Mouse (Mus musculus) heart, embryonic 16.5 days (tissue): ENCODE results near the gene Dlgap5. TPM values are rescaled to one million over a fixed set of nuclear protein-coding genes. Genes with fewer than 3 reads are reported as not detected.

ENCODE experiments used
- ATAC-seq: fragments of 200-750 bp; cut with Nextera tagmentation; replicated peaks from 2 replicates; pipeline ENCODE4 v1.8.0; 2017; ENCODE audit warnings: moderate number of reproducible peaks; ENCODE audit not compliant: insufficient read depth, low FRiP score; ENCODE audit errors: extremely low read depth
- H3K27ac ChIP-seq: fragments of 300-500 bp; sonication (generic); 2 replicates; pipeline ENCODE4 v1.5.1; 2014; ENCODE audit warnings: mild to moderate bottlenecking, low read length, control low read depth, moderate library complexity
- H3K27me3 ChIP-seq: fragments of 300-500 bp; sonication (generic); 2 replicates; pipeline ENCODE4 v1.6.1; 2014; ENCODE audit warnings: low read length, mixed read lengths; ENCODE audit not compliant: control insufficient read depth, insufficient read depth
- H3K36me3 ChIP-seq: fragments of 300-500 bp; sonication (generic); 2 replicates; pipeline ENCODE4 v1.6.1; 2014; ENCODE audit not compliant: control insufficient read depth, insufficient read depth
- H3K4me1 ChIP-seq: fragments of 300-500 bp; sonication (generic); 2 replicates; pipeline ENCODE4 v1.6.1; 2014; ENCODE audit warnings: low read length, mixed read lengths; ENCODE audit not compliant: control insufficient read depth, insufficient read depth
- H3K4me2 ChIP-seq: fragments of 300-500 bp; sonication (generic); 2 replicates; pipeline ENCODE4 v1.6.1; 2014; ENCODE audit warnings: low read depth, mild to moderate bottlenecking, control low read depth, low read length
- H3K4me3 ChIP-seq: fragments of 300-500 bp; sonication (generic); 2 replicates; pipeline ENCODE4 v1.5.1; 2014; ENCODE audit warnings: mild to moderate bottlenecking, control low read depth, low read length
- H3K9ac ChIP-seq: fragments of 300-500 bp; sonication (generic); 2 replicates; pipeline ENCODE4 v1.6.1; 2014; ENCODE audit warnings: low read length, control low read depth
- H3K9me3 ChIP-seq: fragments of 300-500 bp; sonication (generic); replicated peaks from 2 replicates; pipeline ENCODE4 v1.6.1; 2016; ENCODE audit warnings: low read length; ENCODE audit not compliant: control insufficient read depth
- WGBS: fragments of 180-500 bp; shearing (Covaris S2); extraction: QIAGEN DNeasy Blood & Tissue Kit; methylation state at CpG from one replicate; pipeline ENCODE4 v1.1.7; 2014; 5-methylcytosine and 5-hydroxymethylcytosine counted together
- polyA plus RNA-seq: library from polyadenylated mRNA; unstranded; fragments of >200 nt; fragmentation: Nextera tagmentation; extraction: Ambion mirVana; gene quantifications from 2 replicates; pipeline ENCODE4 v1.2.1, GENCODE M21; 2015

The Dlgap5 gene
- polyA plus RNA-seq, 1 experiment from 2014 or later = 35.1 TPM

DNA sequence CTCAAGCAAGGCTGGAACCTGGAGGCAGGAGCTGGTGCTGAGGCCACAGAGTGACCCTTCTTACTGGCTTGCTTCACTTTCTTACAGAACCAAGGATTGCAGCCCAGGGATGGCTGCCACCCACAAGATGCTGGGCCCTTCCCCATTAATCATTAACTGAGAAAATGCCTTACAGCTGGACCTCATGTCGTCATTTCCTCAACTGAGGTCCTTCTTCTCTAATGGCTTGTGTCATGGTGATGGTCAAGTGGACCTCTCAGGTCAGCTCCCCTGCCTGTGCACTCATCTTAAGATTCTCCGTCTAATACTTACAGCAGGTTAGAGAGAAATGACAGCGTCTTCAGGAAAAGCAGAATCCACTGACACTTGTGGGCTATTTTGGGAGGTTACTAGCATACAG is 861 bp downstream of the Dlgap5 start:
- no peak for ATAC-seq
- H3K36me3 ChIP-seq = peaks cover 23% of the 10 kb centered on the region
- no peaks in the 10 kb centered on the region for H3K9me3 ChIP-seq
- peak overlapping the region; percentile 64 for H3K4me3 ChIP-seq
- H3K4me2 ChIP-seq = peak overlapping the region; percentile 69
- H3K27me3 ChIP-seq = no peaks in the 10 kb centered on the region
- 29% methylated on average over 3 of the region's 3 CpGs for WGBS
- peak overlapping the region; percentile 68 for H3K9ac ChIP-seq
- H3K4me1 ChIP-seq = peaks cover 11% of the 10 kb centered on the region
- no peak overlapping the region for H3K27ac ChIP-seq

DNA sequence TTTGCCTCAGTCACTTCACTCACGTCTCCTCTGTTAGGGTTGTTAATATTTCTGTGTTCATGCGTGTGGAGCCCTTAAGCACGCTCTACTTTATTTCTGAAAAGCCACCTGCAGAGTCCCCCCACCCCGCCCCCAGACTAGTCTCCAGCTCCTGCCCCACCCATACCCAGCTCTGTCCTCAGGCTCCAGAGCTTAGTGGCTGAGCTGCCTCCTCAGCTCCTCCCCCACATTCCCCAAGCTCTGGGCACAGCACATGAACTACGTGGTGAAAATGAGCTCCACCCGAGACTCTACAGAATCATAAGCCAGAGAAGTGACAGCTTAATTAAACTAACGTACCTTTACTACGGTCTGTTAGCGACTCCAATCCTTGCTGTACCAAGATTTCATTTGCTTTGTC is 12.2 kb downstream of the Dlgap5 start:
- Histone ChIP-seq H3K4me2 (no peak overlapping the region), H3K9ac (no peak overlapping the region), H3K4me1 (no peaks in the 10 kb centered on the region), H3K4me3 (no peak overlapping the region), H3K27me3 (no peaks in the 10 kb centered on the region), H3K9me3 (no peaks in the 10 kb centered on the region), H3K27ac (no peak overlapping the region), H3K36me3 (peaks cover 62% of the 10 kb centered on the region)
- 81% methylated on average over 9 of the region's 9 CpGs for WGBS
- no peak for ATAC-seq

DNA sequence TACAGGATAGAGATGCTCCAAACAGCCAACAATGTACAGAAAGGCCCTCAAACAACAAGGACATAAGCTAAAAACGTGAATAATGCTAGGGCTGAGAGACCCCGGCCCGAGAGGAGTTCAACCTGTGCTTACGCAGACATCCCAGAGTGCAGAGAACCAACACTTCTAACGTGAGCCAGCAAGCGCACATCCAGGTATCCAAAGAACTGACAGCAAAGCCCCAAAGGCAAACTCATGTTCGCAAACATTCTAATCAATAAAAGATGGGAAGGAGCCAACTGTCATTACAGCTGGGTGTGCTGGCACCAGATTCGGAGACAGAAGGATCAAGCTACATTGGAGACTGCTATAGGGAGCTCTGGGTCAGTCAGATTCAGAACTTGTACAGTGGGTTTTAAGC is 15.5 kb downstream of the Dlgap5 start:
- H3K27ac ChIP-seq = no peak overlapping the region
- no peak overlapping the region for H3K4me3 ChIP-seq
- no peaks in the 10 kb centered on the region for H3K9me3 ChIP-seq
- no peak for ATAC-seq
- WGBS = 93% methylated on average over 8 of the region's 8 CpGs
- no peaks in the 10 kb centered on the region for H3K4me1 ChIP-seq
- no peak overlapping the region for H3K9ac ChIP-seq
- no peak overlapping the region for H3K4me2 ChIP-seq
- H3K27me3 ChIP-seq = no peaks in the 10 kb centered on the region
- H3K36me3 ChIP-seq = peaks cover 59% of the 10 kb centered on the region

DNA sequence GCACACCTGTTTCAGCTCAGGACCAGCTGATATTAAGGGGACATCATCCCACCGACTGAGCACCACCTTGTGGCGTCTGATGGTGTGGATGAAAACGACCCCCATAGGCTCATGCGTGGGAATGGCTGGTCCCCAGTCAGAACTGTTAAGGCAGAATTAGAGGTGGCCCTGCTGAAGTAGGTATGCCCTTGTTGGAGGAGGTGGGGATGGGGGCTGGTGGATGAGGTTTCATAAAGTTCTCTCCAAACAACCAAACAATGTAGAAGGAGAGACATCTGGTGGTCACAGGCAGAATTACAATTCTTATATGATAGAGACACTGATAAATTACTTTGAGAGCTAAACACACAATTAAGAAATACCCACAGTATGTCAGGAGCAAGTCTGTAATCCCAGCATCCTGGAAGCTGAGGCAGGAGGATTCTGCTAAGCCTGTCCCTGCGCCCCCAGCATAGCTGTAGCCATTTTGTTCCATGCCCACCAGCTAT is 22.0 kb downstream of the Dlgap5 start:
- Histone ChIP-seq H3K9me3 (no peaks in the 10 kb centered on the region), H3K9ac (no peak overlapping the region), H3K4me2 (no peak overlapping the region), H3K27me3 (no peaks in the 10 kb centered on the region), H3K4me3 (no peak overlapping the region), H3K36me3 (peaks cover 61% of the 10 kb centered on the region), H3K27ac (no peak overlapping the region), H3K4me1 (no peaks in the 10 kb centered on the region)
- no peak for ATAC-seq
- WGBS = 59% methylated on average over 5 of the region's 5 CpGs

DNA sequence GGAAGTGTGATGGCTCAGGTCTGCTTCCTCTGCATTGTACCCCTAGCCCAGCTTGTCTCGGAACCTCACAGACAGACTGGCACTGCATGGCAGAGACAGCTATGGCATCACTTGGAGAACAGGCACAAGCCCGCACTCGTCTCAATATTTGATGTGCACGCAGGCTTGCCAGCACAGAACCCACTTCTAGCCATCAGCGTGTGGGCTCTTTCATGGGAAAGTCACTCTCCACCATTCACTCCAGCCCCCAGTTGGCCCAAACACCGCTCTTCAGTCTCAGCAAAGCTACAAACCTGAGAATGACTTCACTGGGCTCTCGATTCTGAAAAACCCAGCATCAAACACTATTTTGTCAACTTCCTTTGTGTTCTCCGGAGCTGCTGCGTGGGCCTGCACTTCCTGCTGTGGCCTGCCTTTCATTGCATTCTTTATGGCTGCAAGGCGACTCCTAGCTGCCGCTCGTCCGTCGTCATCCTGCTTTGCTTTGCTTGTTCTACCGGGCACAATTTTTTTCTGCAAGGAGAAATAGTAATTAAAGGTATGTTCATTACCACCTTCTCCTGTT is 22.7 kb downstream of the Dlgap5 start:
- H3K27me3 ChIP-seq = no peaks in the 10 kb centered on the region
- H3K4me2 ChIP-seq = no peak overlapping the region
- no peaks in the 10 kb centered on the region for H3K9me3 ChIP-seq
- H3K4me1 ChIP-seq = no peaks in the 10 kb centered on the region
- no peak overlapping the region for H3K27ac ChIP-seq
- 84% methylated on average over 15 of the region's 15 CpGs for WGBS
- no peak for ATAC-seq
- no peak overlapping the region for H3K9ac ChIP-seq
- no peak overlapping the region for H3K4me3 ChIP-seq
- peaks cover 62% of the 10 kb centered on the region for H3K36me3 ChIP-seq

DNA sequence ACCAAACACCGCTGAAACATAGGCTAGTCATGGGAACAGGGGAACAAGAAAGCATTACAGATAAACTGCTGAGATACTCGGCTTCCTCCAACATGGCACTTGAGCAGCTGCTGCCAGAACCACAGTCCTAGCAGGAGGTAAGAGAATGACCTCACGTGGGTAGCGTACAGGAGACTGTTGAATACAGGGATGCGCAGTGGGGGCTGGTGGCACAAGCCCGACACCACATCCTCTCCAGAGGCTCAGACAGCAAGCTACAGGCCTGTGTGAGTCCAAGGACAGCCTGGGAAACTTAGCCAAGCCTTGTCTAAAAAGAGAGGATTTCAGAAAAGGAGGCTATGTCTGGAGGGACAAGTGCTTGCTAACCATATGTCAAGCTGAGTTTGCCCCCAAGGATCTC is 23.2 kb downstream of the Dlgap5 start:
- H3K27me3 ChIP-seq = no peaks in the 10 kb centered on the region
- no peak overlapping the region for H3K4me2 ChIP-seq
- H3K4me3 ChIP-seq = no peak overlapping the region
- 96% methylated on average over 6 of the region's 6 CpGs for WGBS
- no peak overlapping the region for H3K27ac ChIP-seq
- no peak for ATAC-seq
- H3K4me1 ChIP-seq = no peaks in the 10 kb centered on the region
- peaks cover 66% of the 10 kb centered on the region for H3K36me3 ChIP-seq
- no peak overlapping the region for H3K9ac ChIP-seq
- H3K9me3 ChIP-seq = no peaks in the 10 kb centered on the region

DNA sequence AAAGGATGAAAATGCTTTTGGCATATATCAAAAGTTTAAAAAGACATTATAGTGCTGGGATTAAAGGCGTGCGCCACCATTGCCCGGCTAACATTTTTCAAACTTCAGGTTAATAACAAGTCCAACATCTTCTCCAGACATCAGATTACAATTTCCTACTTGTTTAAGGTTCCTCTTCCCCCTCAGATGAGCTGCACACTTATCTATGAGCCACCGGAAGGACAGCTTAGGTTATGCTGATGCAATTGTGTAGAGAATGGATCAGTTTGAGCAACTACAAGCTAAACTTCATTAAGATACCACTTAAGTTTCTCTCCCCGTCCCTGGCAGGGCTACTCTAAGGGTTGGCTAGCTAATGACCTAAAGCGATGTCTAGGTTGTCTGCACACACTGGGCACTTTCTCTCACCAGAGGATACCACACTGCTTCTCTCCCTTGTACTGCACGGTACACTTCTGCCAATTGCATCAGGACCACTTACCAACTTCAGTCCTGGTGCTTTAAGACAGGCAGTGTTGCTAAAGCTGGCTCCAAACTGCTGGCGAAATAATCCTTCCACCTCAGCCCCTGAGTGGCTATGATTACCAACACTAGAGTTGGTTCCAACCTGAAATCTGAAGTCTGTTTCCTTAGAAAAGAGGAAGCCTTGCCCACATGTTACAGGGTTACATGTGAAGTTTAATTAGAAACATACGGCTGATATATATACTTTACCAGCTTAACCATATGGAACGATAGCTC is 24.7 kb downstream of the Dlgap5 start:
- WGBS = 93% methylated on average over 10 of the region's 10 CpGs
- no peaks in the 10 kb centered on the region for H3K9me3 ChIP-seq
- no peaks in the 10 kb centered on the region for H3K27me3 ChIP-seq
- H3K4me3 ChIP-seq = no peak overlapping the region
- ATAC-seq = no peak
- no peak overlapping the region for H3K4me2 ChIP-seq
- H3K27ac ChIP-seq = no peak overlapping the region
- no peaks in the 10 kb centered on the region for H3K4me1 ChIP-seq
- no peak overlapping the region for H3K9ac ChIP-seq
- H3K36me3 ChIP-seq = peaks cover 66% of the 10 kb centered on the region

DNA sequence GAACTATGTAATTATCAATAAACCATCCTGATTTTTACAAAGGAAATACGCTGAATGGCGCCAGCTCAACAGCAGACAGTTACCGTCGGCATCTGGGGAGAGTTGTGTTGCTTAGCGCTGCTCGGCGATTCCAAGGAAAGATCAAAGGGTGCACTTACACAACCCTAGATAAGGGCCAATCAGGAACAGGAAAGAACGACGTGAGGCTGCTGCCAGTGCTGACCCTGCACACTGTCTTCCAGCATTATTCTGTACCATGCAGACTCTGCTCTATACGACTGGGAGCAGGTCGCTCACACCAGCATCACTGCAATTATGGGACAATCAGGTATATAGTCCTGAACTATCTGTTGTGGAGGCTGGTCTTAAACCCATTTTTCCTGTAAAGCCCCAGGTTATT is 32.1 kb downstream of the Dlgap5 start:
- Histone ChIP-seq H3K4me3 (no peak overlapping the region), H3K27ac (no peak overlapping the region), H3K27me3 (no peaks in the 10 kb centered on the region), H3K4me1 (no peaks in the 10 kb centered on the region), H3K9ac (no peak overlapping the region), H3K36me3 (peaks cover 23% of the 10 kb centered on the region), H3K4me2 (no peak overlapping the region), H3K9me3 (no peaks in the 10 kb centered on the region)
- peak; percentile 58; the same call in 1 of the 2 replicates for ATAC-seq
- WGBS = 42% methylated on average over 11 of the region's 11 CpGs

DNA sequence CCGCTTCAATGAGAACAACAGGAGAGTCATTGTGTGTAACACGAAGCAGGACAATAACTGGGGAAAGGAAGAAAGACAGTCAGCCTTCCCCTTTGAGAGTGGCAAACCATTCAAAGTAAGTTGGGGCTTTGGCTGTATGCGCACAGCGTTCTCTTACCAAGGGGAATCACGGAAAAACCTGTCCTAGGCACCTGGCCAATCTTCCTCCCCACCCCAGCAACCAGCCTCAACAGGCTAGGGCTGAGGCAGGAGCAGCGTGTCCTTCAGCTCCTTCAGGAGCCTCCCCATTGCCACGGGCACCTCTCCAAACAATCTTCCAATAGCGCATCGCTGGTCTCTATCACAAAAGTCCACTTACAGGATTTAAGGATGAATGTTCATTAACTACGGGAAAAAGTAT is 33.6 kb downstream of the Dlgap5 start:
- H3K4me2 ChIP-seq = no peak overlapping the region
- no peak overlapping the region for H3K27ac ChIP-seq
- no peaks in the 10 kb centered on the region for H3K9me3 ChIP-seq
- H3K36me3 ChIP-seq = peaks cover 13% of the 10 kb centered on the region
- no peak overlapping the region for H3K9ac ChIP-seq
- ATAC-seq = no peak
- no peak overlapping the region for H3K4me3 ChIP-seq
- H3K27me3 ChIP-seq = no peaks in the 10 kb centered on the region
- WGBS = 86% methylated on average over 10 of the region's 10 CpGs
- H3K4me1 ChIP-seq = no peaks in the 10 kb centered on the region
